Mouse (Mus musculus) liver, adult 2 months (tissue): ENCODE data around the gene Gm49366.

Experiments used
- CTCF ChIP-seq: fragments of 200-500 bp; IDR thresholded peaks from 2 replicates; pipeline ENCODE4 v1.5.1; 2011; ENCODE audit warnings: low read depth, low read length, control low read depth
- POLR2A ChIP-seq: fragments of 200-500 bp; IDR thresholded peaks from 2 replicates; pipeline ENCODE4 v1.6.1; 2011; ENCODE audit warnings: low read length, control low read depth; ENCODE audit not compliant: insufficient read depth; ENCODE audit errors: extremely low read depth

DNA sequence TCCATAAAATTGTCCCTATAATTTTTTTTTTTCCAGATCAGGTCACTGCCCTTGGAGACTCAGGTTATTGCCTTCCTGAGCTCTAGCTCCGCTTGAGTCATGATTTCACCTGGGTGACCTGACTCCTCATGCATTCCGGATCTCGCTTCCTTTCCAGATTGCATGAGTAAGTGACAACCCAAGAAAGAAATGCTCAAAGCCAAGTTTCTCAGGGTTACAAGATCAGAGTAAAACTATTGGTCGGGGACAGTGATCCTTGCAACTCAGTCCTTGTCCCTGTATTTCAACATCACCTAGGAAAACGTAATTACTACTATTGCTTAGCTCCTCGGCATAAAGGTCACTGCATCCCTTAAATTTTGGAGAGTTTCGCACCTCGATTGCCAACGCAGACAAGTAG, 30.3 kb downstream of the Gm49366 start, which contains the start of gene Acot5:
- TF ChIP-seq POLR2A = no peak
- no peak for TF ChIP-seq CTCF
